Comparison of ENCODE assay signal across 25 mouse cellular contexts in genomic region chr5:144877021-144877420, GRCm38 (mm10).
"Had no signal": no experiment of that assay in that cellular context is flagged by ENCODE, and none has a peak within 500 bp of the region (broad histone marks: within the 10 kb centered on the region; RNA-seq: fewer than 3 reads in every experiment).

No protein-coding gene starts in this region.

- H3K4me1 ChIP-seq: hindbrain, embryonic 13.5 days had no signal

- H3K27ac ChIP-seq: heart, embryonic 10.5 days; heart, embryonic 13.5 days; heart, embryonic 15.5 days; hindbrain, embryonic 13.5 days; hindbrain, postnatal 0 days; kidney, embryonic 15.5 days; kidney, postnatal 0 days; limb, embryonic 13.5 days; limb, embryonic 15.5 days; liver, embryonic 12.5 days; liver, embryonic 14.5 days had no signal

- H3K9ac ChIP-seq: heart, embryonic 13.5 days; heart, embryonic 15.5 days; hindbrain, embryonic 13.5 days; kidney, embryonic 15.5 days; limb, embryonic 13.5 days; limb, embryonic 15.5 days; liver, embryonic 12.5 days; liver, embryonic 14.5 days had no signal

- DNase-seq: gastrocnemius, postnatal 14 days; gastrocnemius, postnatal 36 days; heart, adult 18-20 months; heart, postnatal 14 days; heart, postnatal 36 days; kidney, adult 11 months; kidney, adult 2 months; kidney, adult 9 months; kidney, postnatal 14 days; kidney, postnatal 36 days; layer of hippocampus, adult 9-11 months; layer of hippocampus, postnatal 36 days; left cerebral cortex, postnatal 4 days had no signal

- ATAC-seq: hindbrain, postnatal 0 days; intestine, embryonic 16.5 days; liver, embryonic 12.5 days had no signal

- H3K9me3 ChIP-seq: heart, embryonic 13.5 days; heart, embryonic 15.5 days; hindbrain, embryonic 13.5 days; kidney, embryonic 15.5 days; limb, embryonic 13.5 days; limb, embryonic 15.5 days; liver, embryonic 12.5 days had no signal

- H3K4me3 ChIP-seq: heart, embryonic 10.5 days; heart, embryonic 13.5 days; heart, embryonic 15.5 days; hindbrain, embryonic 13.5 days; kidney, embryonic 15.5 days; limb, embryonic 13.5 days; limb, embryonic 15.5 days; liver, embryonic 12.5 days had no signal

- H3K27me3 ChIP-seq: heart, embryonic 13.5 days; heart, embryonic 15.5 days; hindbrain, embryonic 13.5 days; kidney, embryonic 15.5 days; limb, embryonic 13.5 days; limb, embryonic 15.5 days; liver, embryonic 12.5 days had no signal

- H3K4me2 ChIP-seq: heart, embryonic 13.5 days; heart, embryonic 15.5 days; hindbrain, embryonic 13.5 days; kidney, embryonic 15.5 days; limb, embryonic 13.5 days; limb, embryonic 15.5 days; liver, embryonic 12.5 days had no signal
